Mouse (Mus musculus): ENCODE data around the gene Sapcd1.
A peak's percentile ranks its signal among the peaks of the same experiment; 100 is the strongest.
"Not testable (repeated sequence)": the region's sequence is repeated elsewhere in the genome, so short reads cannot be mapped to it uniquely, and the experiment has no call there.

The Sapcd1 gene

DNA sequence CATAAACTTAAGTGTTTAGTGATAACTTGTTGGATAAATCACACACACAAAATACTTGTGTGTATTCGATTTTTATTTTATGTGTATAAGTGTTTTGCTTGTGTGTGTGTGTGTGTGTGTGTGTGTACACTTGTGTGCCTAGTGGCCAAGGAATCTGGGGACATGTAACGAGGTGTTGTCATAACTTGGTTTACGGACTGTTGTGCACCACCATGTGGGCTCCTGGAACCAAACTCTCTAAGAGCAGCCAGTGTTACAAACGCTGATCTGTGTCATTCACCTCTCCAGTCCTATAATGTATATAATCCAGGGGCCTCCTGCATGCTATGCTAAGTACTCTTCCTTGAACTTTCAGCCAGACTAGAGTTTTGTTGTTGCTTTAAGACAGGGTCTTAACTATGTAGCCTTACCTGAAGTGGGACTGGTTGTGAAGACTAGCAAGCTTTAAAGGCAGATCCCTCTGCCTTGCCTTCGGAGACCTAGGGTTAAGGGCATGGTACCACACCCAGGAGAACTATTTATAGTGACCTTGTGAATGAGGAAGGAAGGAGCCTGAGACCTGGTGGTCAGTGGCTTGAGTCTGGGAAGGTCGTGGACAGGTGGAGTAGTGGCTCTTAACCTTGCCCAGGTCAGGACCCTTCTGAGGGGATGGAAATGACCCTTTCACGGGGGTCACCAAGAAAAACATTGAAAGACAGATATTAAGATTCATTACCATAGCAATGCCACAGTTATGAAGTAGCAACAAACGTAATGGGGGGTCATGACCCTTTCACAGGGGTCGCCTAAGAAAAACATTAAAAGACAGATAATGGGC, 24.6 kb downstream of the Sapcd1 start:
- TF ChIP-seq CTCF (conservative IDR thresholded peaks at IDR 0.05; ENCODE audit: low read length), result no peak
- TF ChIP-seq NANOG (IDR thresholded peaks at IDR 0.05; ENCODE audit: borderline replicate concordance, low read length), result no peak
- no peak for TF ChIP-seq POU5F1 (IDR thresholded peaks at IDR 0.05; ENCODE audit: borderline replicate concordance, low read length)
- Histone ChIP-seq H3K9me3 (ENCODE audit: low read length) (no peaks in the 10 kb centered on the region), H3K4me1 (replicated peaks; ENCODE audit: low read depth, low read length) (peaks cover 64% of the 10 kb centered on the region), H3K36me3 (ENCODE audit: insufficient read depth, low read length) (peaks cover 71% of the 10 kb centered on the region), H3K27me3 (ENCODE audit: insufficient read depth, low read length) (no peaks in the 10 kb centered on the region), H3K4me3 (replicated peaks; ENCODE audit: low read length) (peak overlapping the region; percentile 97)

- Histone ChIP-seq H3K4me1 (replicated peaks; ENCODE audit: low read depth, low read length) (peaks cover 66% of the 10 kb centered on the region), H3K36me3 (ENCODE audit: insufficient read depth, low read length) (peaks cover 71% of the 10 kb centered on the region), H3K4me3 (replicated peaks; ENCODE audit: low read length) (peak overlapping the region; percentile 97), H3K9me3 (ENCODE audit: low read length) (no peaks in the 10 kb centered on the region), H3K27me3 (ENCODE audit: insufficient read depth, low read length) (no peaks in the 10 kb centered on the region)
- TF ChIP-seq CTCF (conservative IDR thresholded peaks at IDR 0.05; ENCODE audit: low read length) (no peak), NANOG (IDR thresholded peaks at IDR 0.05; ENCODE audit: borderline replicate concordance, low read length) (no peak), POU5F1 (IDR thresholded peaks at IDR 0.05; ENCODE audit: borderline replicate concordance, low read length) (no peak)
Observed at GRCm38 (mm10) chr17:35002153-35002865, 25.5 kb downstream of the Sapcd1 start.

GRCm38 (mm10) chr17:35001452-35002152, 26.2 kb downstream of the Sapcd1 start:
- H3K36me3 ChIP-seq (ENCODE audit: insufficient read depth, low read length), result peaks cover 71% of the 10 kb centered on the region
- no peaks in the 10 kb centered on the region for H3K27me3 ChIP-seq (ENCODE audit: insufficient read depth, low read length)
- H3K9me3 ChIP-seq (ENCODE audit: low read length), result no peaks in the 10 kb centered on the region
- H3K4me1 ChIP-seq (replicated peaks; ENCODE audit: low read depth, low read length), result peaks cover 73% of the 10 kb centered on the region
- no peak for TF ChIP-seq POU5F1 (IDR thresholded peaks at IDR 0.05; ENCODE audit: borderline replicate concordance, low read length)
- H3K4me3 ChIP-seq (replicated peaks; ENCODE audit: low read length), result peak overlapping the region; percentile 97

DNA sequence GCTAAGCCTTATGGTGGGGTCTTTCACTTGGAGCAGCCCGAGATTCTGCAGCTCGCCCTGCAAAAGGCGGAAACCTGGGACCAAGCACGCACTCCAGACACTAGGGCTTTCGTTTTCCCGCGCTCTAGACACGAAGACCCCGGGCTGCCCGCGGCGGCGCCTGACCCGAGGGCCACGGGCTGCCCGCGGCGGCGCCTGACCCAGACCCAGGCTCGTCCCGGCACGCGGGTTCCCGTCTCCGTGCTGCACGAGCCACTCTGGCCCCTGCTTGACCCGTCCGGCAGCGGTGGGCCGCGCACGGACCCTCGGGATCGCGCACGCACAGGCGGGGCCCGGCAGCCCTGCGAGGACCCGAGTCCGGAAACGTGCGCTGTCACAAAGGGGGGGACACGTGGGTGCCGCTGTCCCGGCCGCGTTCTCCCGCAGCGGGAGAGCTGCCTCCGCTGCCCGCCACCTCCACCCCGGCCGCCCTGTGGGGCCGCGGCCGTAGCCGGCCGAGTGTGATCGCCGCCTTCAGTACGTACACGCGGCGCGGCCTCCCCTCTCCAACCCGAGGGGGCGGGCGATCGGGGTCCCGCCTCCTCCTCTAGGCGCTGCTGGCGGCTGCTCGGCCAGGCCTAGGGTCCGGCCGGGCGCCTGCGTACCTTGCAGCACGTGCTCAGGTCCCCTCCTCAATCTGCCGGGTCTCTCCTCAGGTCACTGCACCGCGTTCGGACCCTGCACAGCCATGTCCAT, 26.9 kb downstream of the Sapcd1 start, which contains the start of gene Vars:
Gene Vars (plus strand): TSS at position 271 of the 735 bp plus-strand sequence.
- Histone ChIP-seq H3K9me3 (ENCODE audit: low read length) (no peaks in the 10 kb centered on the region), H3K4me3 (replicated peaks; ENCODE audit: low read length) (peak within 1 kb of the TSS; percentile 97), H3K36me3 (ENCODE audit: insufficient read depth, low read length) (peaks cover 70% of the 10 kb centered on the region), H3K4me1 (replicated peaks; ENCODE audit: low read depth, low read length) (peaks cover 78% of the 10 kb centered on the region), H3K27me3 (ENCODE audit: insufficient read depth, low read length) (no peaks in the 10 kb centered on the region)
- TF ChIP-seq NANOG (IDR thresholded peaks at IDR 0.05; ENCODE audit: borderline replicate concordance, low read length), result no peak
- no peak for TF ChIP-seq CTCF (conservative IDR thresholded peaks at IDR 0.05; ENCODE audit: low read length)
- TF ChIP-seq POU5F1 (IDR thresholded peaks at IDR 0.05; ENCODE audit: borderline replicate concordance, low read length), result no peak

DNA sequence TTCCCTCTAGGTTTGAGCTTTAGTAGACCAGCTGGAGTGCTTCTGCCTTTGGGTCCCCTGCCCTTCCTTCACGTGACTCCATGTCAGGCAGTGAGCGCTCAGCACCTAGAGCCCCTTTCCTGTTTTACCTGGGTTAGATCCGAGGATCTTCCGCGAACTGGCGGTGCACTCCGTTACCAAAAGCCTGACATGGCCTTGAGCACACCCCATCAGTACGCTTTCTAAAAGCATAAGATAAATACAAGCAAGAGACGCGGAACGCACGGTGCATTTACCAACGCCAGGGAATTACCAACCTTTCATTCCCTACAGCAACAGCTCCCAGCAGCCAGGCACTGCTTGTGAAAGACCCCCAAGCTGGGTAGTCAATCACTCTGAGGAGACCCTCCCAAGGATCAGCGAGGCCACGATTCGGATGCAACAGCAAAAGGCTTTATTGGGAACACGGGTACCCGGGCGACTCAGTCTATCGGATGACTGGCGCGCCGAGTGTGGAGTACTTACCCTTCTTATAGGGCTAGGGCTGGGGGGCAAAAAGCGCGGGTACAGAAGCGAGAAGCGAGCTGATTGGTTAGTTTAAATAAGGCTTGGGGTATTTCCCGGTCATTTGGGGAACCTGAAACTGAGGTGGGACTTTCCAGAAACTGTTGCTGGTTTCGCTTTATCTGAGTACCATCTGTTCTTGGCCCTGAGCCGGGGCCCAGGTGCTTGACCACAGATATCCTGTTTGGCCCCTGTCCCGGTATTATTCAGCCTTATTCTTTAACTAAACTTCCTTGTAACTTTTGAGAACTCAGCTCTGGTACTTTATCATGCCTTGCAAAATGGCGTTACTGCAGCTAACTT, 27.7 kb downstream of the Sapcd1 start:
- H3K9me3 ChIP-seq (ENCODE audit: low read length); H3K27me3 ChIP-seq (ENCODE audit: insufficient read depth, low read length): not testable (repeated sequence)
- H3K4me3 ChIP-seq (replicated peaks; ENCODE audit: low read length), result peak overlapping the region; percentile 97
- H3K4me1 ChIP-seq (replicated peaks; ENCODE audit: low read depth, low read length), result peaks cover 71% of the 10 kb centered on the region
- H3K36me3 ChIP-seq (ENCODE audit: insufficient read depth, low read length), result peaks cover 66% of the 10 kb centered on the region

DNA sequence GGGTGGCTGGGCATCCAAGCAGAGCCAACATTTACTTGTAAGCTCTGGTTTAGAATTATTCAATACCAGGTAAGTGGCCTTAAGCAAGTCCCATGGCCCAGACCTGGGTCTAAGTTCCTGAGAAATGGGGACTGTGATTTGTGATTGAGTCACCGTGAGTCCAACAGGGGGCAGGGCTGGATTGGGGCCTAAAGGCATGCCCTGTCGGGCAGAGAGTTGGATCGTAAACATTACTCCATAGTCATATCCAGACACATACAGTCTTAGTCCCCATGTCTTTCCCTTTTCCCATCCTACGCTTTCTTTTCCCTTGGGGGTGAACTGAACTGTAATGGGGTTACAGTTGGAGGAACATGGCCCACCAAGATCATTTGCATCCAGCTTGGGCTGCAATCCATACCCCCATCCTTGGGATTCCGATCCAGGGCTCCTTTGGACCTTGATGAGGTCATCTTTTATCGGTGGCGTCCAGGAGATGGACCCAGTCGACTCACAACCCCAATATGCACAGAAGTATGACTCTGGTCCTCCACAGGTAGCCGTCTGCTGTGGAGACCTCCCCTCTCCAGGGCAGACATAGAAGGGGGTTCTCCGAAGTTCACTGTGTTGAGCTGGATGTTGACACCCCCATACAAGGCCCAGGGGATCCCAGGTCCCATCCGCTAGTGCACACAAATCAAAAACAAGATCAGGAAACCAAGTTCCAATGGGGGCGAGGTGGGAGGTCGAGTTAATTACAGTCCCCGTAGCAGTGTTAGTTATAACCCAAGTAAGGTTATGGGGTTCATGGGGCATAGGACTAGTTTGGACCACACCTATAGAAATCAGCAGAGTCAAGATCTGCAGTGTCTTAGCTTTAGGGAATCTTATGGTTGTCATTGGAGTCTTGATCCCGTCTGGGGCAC, 29.0 kb downstream of the Sapcd1 start:
- H3K4me1 ChIP-seq (replicated peaks; ENCODE audit: low read depth, low read length), result peaks cover 57% of the 10 kb centered on the region
- H3K27me3 ChIP-seq (ENCODE audit: insufficient read depth, low read length), result no peaks in the 10 kb centered on the region
- peak overlapping the region; percentile 97 for H3K4me3 ChIP-seq (replicated peaks; ENCODE audit: low read length)
- H3K9me3 ChIP-seq (ENCODE audit: low read length), result no peaks in the 10 kb centered on the region
- H3K36me3 ChIP-seq (ENCODE audit: insufficient read depth, low read length), result peaks cover 52% of the 10 kb centered on the region
- no peak for TF ChIP-seq CTCF (conservative IDR thresholded peaks at IDR 0.05; ENCODE audit: low read length)
- TF ChIP-seq NANOG (IDR thresholded peaks at IDR 0.05; ENCODE audit: borderline replicate concordance, low read length), result no peak
- TF ChIP-seq POU5F1 (IDR thresholded peaks at IDR 0.05; ENCODE audit: borderline replicate concordance, low read length), result no peak

DNA sequence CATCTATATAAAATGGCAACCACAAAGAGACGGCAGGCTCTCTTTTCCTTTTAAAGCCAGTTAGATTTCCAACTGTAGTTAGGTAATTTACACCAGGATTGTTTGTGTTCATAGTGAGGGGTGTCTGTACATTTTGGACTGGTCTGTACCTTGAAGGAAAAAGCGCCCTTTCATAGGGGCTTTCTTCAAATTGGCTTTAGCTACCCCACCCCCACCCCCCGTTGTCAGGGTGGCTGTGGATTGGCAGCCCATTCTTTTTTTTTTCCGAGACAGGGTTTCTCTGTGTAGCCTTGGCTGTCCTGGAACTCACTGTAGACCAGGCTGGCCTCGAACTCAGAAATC, 30.7 kb downstream of the Sapcd1 start:
- no peaks in the 10 kb centered on the region for H3K27me3 ChIP-seq (ENCODE audit: insufficient read depth, low read length)
- peaks cover 44% of the 10 kb centered on the region for H3K36me3 ChIP-seq (ENCODE audit: insufficient read depth, low read length)
- TF ChIP-seq POU5F1 (IDR thresholded peaks at IDR 0.05; ENCODE audit: borderline replicate concordance, low read length), result no peak
- TF ChIP-seq NANOG (IDR thresholded peaks at IDR 0.05; ENCODE audit: borderline replicate concordance, low read length), result no peak
- no peak for TF ChIP-seq CTCF (conservative IDR thresholded peaks at IDR 0.05; ENCODE audit: low read length)
- no peaks in the 10 kb centered on the region for H3K9me3 ChIP-seq (ENCODE audit: low read length)
- H3K4me1 ChIP-seq (replicated peaks; ENCODE audit: low read depth, low read length), result peaks cover 41% of the 10 kb centered on the region
- H3K4me3 ChIP-seq (replicated peaks; ENCODE audit: low read length), result no peak overlapping the region

Measured in E14TG2a.4 (cell line).